Mouse (Mus musculus) stomach, embryonic 14.5 days (tissue): ENCODE measurements around the gene Dmbt1. TPM values are rescaled to one million over a fixed set of nuclear protein-coding genes. Genes with fewer than 3 reads are reported as not detected.

Source experiments
- ATAC-seq: fragments of 200-750 bp; cut with Nextera tagmentation; 2 replicates; pipeline ENCODE4 v1.8.0; 2017; ENCODE audit warnings: low read depth, moderate TSS enrichment; ENCODE audit not compliant: insufficient number of reproducible peaks, insufficient read depth, low FRiP score
- H3K27ac ChIP-seq: fragments of 300-500 bp; sonication (generic); 2 replicates; pipeline ENCODE4 v1.5.1; 2014; ENCODE audit warnings: mild to moderate bottlenecking, low read length, moderate library complexity, mixed read lengths
- H3K27me3 ChIP-seq: fragments of 300-500 bp; sonication (generic); 2 replicates; pipeline ENCODE4 v1.6.1; 2014; ENCODE audit warnings: low read length, control low read depth, mixed read lengths; ENCODE audit not compliant: control insufficient read depth, insufficient read depth
- H3K36me3 ChIP-seq: fragments of 300-500 bp; sonication (generic); 2 replicates; pipeline ENCODE4 v1.6.1; 2014; ENCODE audit warnings: mild to moderate bottlenecking, control low read depth, low read length, moderate library complexity, mixed read lengths; ENCODE audit not compliant: control insufficient read depth, insufficient read depth
- H3K4me1 ChIP-seq: fragments of 300-500 bp; sonication (generic); 2 replicates; pipeline ENCODE4 v1.6.1; 2014; ENCODE audit warnings: low read length, control low read depth, mixed read lengths; ENCODE audit not compliant: control insufficient read depth, insufficient read depth
- H3K4me2 ChIP-seq: fragments of 300-500 bp; sonication (generic); replicated peaks from 2 replicates; pipeline ENCODE4 v1.6.1; 2014; ENCODE audit warnings: low read depth, low read length, control low read depth
- H3K4me3 ChIP-seq: fragments of 300-500 bp; sonication (generic); 2 replicates; pipeline ENCODE4 v1.5.1; 2014; ENCODE audit warnings: low read depth, low read length, control low read depth
- H3K9ac ChIP-seq: fragments of 300-500 bp; sonication (generic); replicated peaks from 2 replicates; pipeline ENCODE4 v1.6.1; 2014; ENCODE audit warnings: low read depth, mild to moderate bottlenecking, control low read depth, low read length, moderate library complexity, mixed read lengths
- H3K9me3 ChIP-seq: fragments of 300-500 bp; sonication (generic); 2 replicates; pipeline ENCODE4 v1.6.1; 2016; ENCODE audit warnings: low read depth, low read length, control low read depth; ENCODE audit not compliant: control insufficient read depth
- WGBS: fragments of 180-500 bp; shearing (Covaris S2); extraction: QIAGEN DNeasy Blood & Tissue Kit; methylation state at CpG from one replicate; pipeline ENCODE4 v1.1.7; 2014; 5-methylcytosine and 5-hydroxymethylcytosine counted together
- polyA plus RNA-seq: library from polyadenylated mRNA; unstranded; fragments of >200 nt; fragmentation: Nextera tagmentation; extraction: Ambion mirVana; gene quantifications from 2 replicates; pipeline ENCODE4 v1.2.1, GENCODE M21; 2014

The Dmbt1 gene
- polyA plus RNA-seq, 1 experiment from 2014 or later: 7.4 TPM

- 83% methylated on average over 3 of the region's 3 CpGs for WGBS
- Histone ChIP-seq H3K36me3 (no peaks in the 10 kb centered on the region), H3K4me2 (no peak overlapping the region), H3K9me3 (no peaks in the 10 kb centered on the region), H3K4me3 (no peak overlapping the region), H3K27ac (no peak overlapping the region), H3K9ac (no peak overlapping the region), H3K27me3 (no peaks in the 10 kb centered on the region), H3K4me1 (no peaks in the 10 kb centered on the region)
- ATAC-seq: no peak
Observed at GRCm38 (mm10) chr7:131167771-131168170, 135.9 kb downstream of the Dmbt1 start.

- H3K9me3 ChIP-seq: no peaks in the 10 kb centered on the region
- no peaks in the 10 kb centered on the region for H3K36me3 ChIP-seq
- no peak overlapping the region for H3K4me3 ChIP-seq
- 30% methylated on average over 2 of the region's 2 CpGs for WGBS
- H3K4me1 ChIP-seq: no peaks in the 10 kb centered on the region
- H3K9ac ChIP-seq: no peak overlapping the region
- no peaks in the 10 kb centered on the region for H3K27me3 ChIP-seq
- ATAC-seq: no peak
- no peak overlapping the region for H3K4me2 ChIP-seq
- no peak overlapping the region for H3K27ac ChIP-seq
Observed at GRCm38 (mm10) chr7:131169099-131169498, 137.2 kb downstream of the Dmbt1 start.

Other genes with a start within 250 kb of the Dmbt1 start
- 44.3 and 47.1 TPM in 2 replicates for gene Plekha1, start 166.3 kb upstream of the Dmbt1 start, polyA plus RNA-seq
- 10.2 and 14.7 TPM in 2 replicates for gene Htra1, start 95.9 kb upstream of the Dmbt1 start, polyA plus RNA-seq
- not detected in 2 replicates for gene 4933402N03Rik, start 114.3 kb downstream of the Dmbt1 start, polyA plus RNA-seq
- not detected in 2 replicates for gene 5430419D17Rik, start 142.3 kb downstream of the Dmbt1 start, polyA plus RNA-seq